8 mouse cellular contexts compared by ENCODE assay signal in genomic region chr1:87187037-87187355, GRCm38 (mm10). TPM values are rescaled to one million over a fixed set of nuclear protein-coding genes. Genes with fewer than 3 reads are reported as not detected.
DNase-seq lines count a peak whose midpoint lies in the region; ATAC-seq and TF ChIP-seq lines count a peak whose summit lies in the region.

No protein-coding gene starts in this region.

- H3K9ac ChIP-seq in embryonic facial prominence, embryonic 15.5 days, result peak overlapping the region; percentile 45

- peak; percentile 93 for TF ChIP-seq CTCF in E14TG2a.4 (conservative IDR thresholded peaks at IDR 0.05; ENCODE audit: low read length)
- TF ChIP-seq CTCF in olfactory bulb, adult 2 months (IDR thresholded peaks at IDR 0.05; ENCODE audit: insufficient read depth, low read depth, low read length), result peak; percentile 95

- no peak for ATAC-seq in embryonic facial prominence, embryonic 15.5 days (ENCODE audit: insufficient number of reproducible peaks, low FRiP score, low TSS enrichment, low read depth)

- H3K27me3 ChIP-seq in E14TG2a.4 (ENCODE audit: insufficient read depth, low read length), result peaks cover 70% of the 10 kb centered on the region
- H3K27me3 ChIP-seq in embryonic facial prominence, embryonic 15.5 days, result peaks cover 66% of the 10 kb centered on the region

- DNase-seq in brain, adult 2 months (ENCODE audit: low read depth, low spot score), result peak; percentile 83
- peak; percentile 68 to 84 for DNase-seq in heart, postnatal 10 days
- DNase-seq in kidney, postnatal 4 days, result peak; percentile 86 to 87
- peak; percentile 48 to 61 for DNase-seq in lung, adult 18-20 months
- peak; percentile 82 for DNase-seq in thymus, postnatal 4 days

- H3K27ac ChIP-seq in embryonic facial prominence, embryonic 15.5 days (replicated peaks), result no peak overlapping the region
- no peak overlapping the region for H3K27ac ChIP-seq in olfactory bulb, adult 2 months (ENCODE audit: insufficient read depth, low read depth, low read length)

- peaks cover 68% of the 10 kb centered on the region for H3K4me1 ChIP-seq in E14TG2a.4 (replicated peaks; ENCODE audit: low read depth, low read length)
- H3K4me1 ChIP-seq in embryonic facial prominence, embryonic 15.5 days, result peaks cover 30% of the 10 kb centered on the region
- H3K4me1 ChIP-seq in olfactory bulb, adult 2 months (ENCODE audit: control insufficient read depth, insufficient read depth, low read length), result peaks cover 19% of the 10 kb centered on the region

- WGBS in embryonic facial prominence, embryonic 15.5 days, result 0% methylated on average over 15 of the region's 15 CpGs
- under 1% methylated on average over 15 of the region's 15 CpGs for WGBS in olfactory bulb, adult 2 months

- peak overlapping the region; percentile 97 for H3K4me2 ChIP-seq in embryonic facial prominence, embryonic 15.5 days (replicated peaks)

- no peaks in the 10 kb centered on the region for H3K9me3 ChIP-seq in E14TG2a.4 (ENCODE audit: low read length)
- no peaks in the 10 kb centered on the region for H3K9me3 ChIP-seq in embryonic facial prominence, embryonic 15.5 days (replicated peaks)

- H3K36me3 ChIP-seq in E14TG2a.4 (ENCODE audit: insufficient read depth, low read length), result no peaks in the 10 kb centered on the region
- H3K36me3 ChIP-seq in embryonic facial prominence, embryonic 15.5 days, result no peaks in the 10 kb centered on the region

- intact Hi-C loops in heart, postnatal 10 days (cut with DNase I), result loop anchor here (1.0 to 5.0 kb wide), 3 partner anchors 89 to 572 kb away; no protein-coding TSS in a partner anchor

- H3K4me3 ChIP-seq in E14TG2a.4 (replicated peaks; ENCODE audit: low read length), result peak overlapping the region; percentile 82
- H3K4me3 ChIP-seq in embryonic facial prominence, embryonic 15.5 days (replicated peaks), result peak overlapping the region; percentile 63
- peak overlapping the region; percentile 56 for H3K4me3 ChIP-seq in olfactory bulb, adult 2 months (ENCODE audit: insufficient read depth, low read depth, low read length)

- no peak for TF ChIP-seq POLR2A in olfactory bulb, adult 2 months (IDR thresholded peaks at IDR 0.05; ENCODE audit: insufficient read depth, low read depth, low read length)

RNA-seq across cellular contexts. Expression of gene Chrnd, which starts 3.4 kb away (rescaled TPM):
- 9.0 and 12.3 TPM in 2 replicates for polyA plus RNA-seq in embryonic facial prominence, embryonic 15.5 days (2015; fragmentation: Nextera tagmentation; extraction: Ambion mirVana)
- total RNA-seq in heart, postnatal 10 days (2021), result not detected
- polyA plus RNA-seq in olfactory bulb, adult 2 months (2012; ENCODE audit: insufficient read depth, insufficient read length, low replicate concordance, missing spikeins), result not detected in 2 replicates

RNA-seq across cellular contexts. Expression of gene Prss56, which starts 3.9 kb away (rescaled TPM):
- polyA plus RNA-seq in embryonic facial prominence, embryonic 15.5 days (2015; fragmentation: Nextera tagmentation; extraction: Ambion mirVana), result 0.20 and 0.21 TPM in 2 replicates
- total RNA-seq in heart, postnatal 10 days (2021), result not detected
- polyA plus RNA-seq in olfactory bulb, adult 2 months (2012; ENCODE audit: insufficient read depth, insufficient read length, low replicate concordance, missing spikeins), result not detected in 2 replicates

RNA-seq across cellular contexts. Expression of gene Chrng, which starts 17.5 kb away (rescaled TPM):
- polyA plus RNA-seq in embryonic facial prominence, embryonic 15.5 days (2015; fragmentation: Nextera tagmentation; extraction: Ambion mirVana), result 24.4 and 34.2 TPM in 2 replicates
- total RNA-seq in heart, postnatal 10 days (2021), result not detected
- polyA plus RNA-seq in olfactory bulb, adult 2 months (2012; ENCODE audit: insufficient read depth, insufficient read length, low replicate concordance, missing spikeins), result not detected in 2 replicates

RNA-seq across cellular contexts. Expression of gene Eif4e2, which starts 26.7 kb away (rescaled TPM):
- 164 and 167 TPM in 2 replicates for polyA plus RNA-seq in embryonic facial prominence, embryonic 15.5 days (2015; fragmentation: Nextera tagmentation; extraction: Ambion mirVana)
- 10 to 100 TPM; 63.7 to 66.8 TPM for total RNA-seq in heart, postnatal 10 days (2021)
- not detected in 2 replicates for polyA plus RNA-seq in olfactory bulb, adult 2 months (2012; ENCODE audit: insufficient read depth, insufficient read length, low replicate concordance, missing spikeins)

RNA-seq across cellular contexts. Expression of gene Ecel1, which starts 30.7 kb away (rescaled TPM):
- 1.5 and 1.6 TPM in 2 replicates for polyA plus RNA-seq in embryonic facial prominence, embryonic 15.5 days (2015; fragmentation: Nextera tagmentation; extraction: Ambion mirVana)
- not detected for total RNA-seq in heart, postnatal 10 days (2021)
- polyA plus RNA-seq in olfactory bulb, adult 2 months (2012; ENCODE audit: insufficient read depth, insufficient read length, low replicate concordance, missing spikeins), result not detected in 2 replicates

Comparison
In these comparisons a context has a peak if more than half of its experiments do, and no peak if none do; other contexts are left out.
1. RNA of gene Chrng, which starts 17.5 kb away (polyA plus RNA-seq): 24.4 to 34.2 TPM in embryonic facial prominence, embryonic 15.5 days; not detected in olfactory bulb, adult 2 months; every median in the first group is over 10 times any median in the second.
2. Peak in every context shown above with its lines, with median percentiles within 50 percentile points of each other: H3K4me3 ChIP-seq and DNase-seq.